Mouse (Mus musculus) T-cell, adult 66 days (primary cell): Measurements from ENCODE around the gene Olfr808. TPM values are rescaled to one million over a fixed set of nuclear protein-coding genes. Genes with fewer than 3 reads are reported as not detected.

ENCODE experiments used
- total RNA-seq, 2 experiments: library from RNA; stranded (reverse); gene quantifications; 3 replicates in 1 of 2; 4 replicates in 1 of 2; pipeline ENCODE4 v1.2.4; 2023

Gene Olfr808
- not detected for total RNA-seq

GRCm38 (mm10) chr10:129765182-129765581, at the start of gene Olfr808:
Gene Olfr808 (plus strand): TSS chr10:129765482.

GRCm38 (mm10) chr10:129729275-129729674, 36.0 kb upstream of the Olfr808 start, which contains the start of gene Olfr805:
Gene Olfr805 (minus strand): TSS chr10:129729375.

GRCm38 (mm10) chr10:129741821-129742220, 23.5 kb upstream of the Olfr808 start, which contains the start of gene Olfr806:
Gene Olfr806 (minus strand): TSS chr10:129741921.

GRCm38 (mm10) chr10:129757693-129758092, 7.6 kb upstream of the Olfr808 start, which contains the start of gene Olfr807:
Gene Olfr807 (minus strand): TSS chr10:129757793.

GRCm38 (mm10) chr10:129774338-129774737, 9.1 kb downstream of the Olfr808 start, which contains the start of gene Olfr809:
Gene Olfr809 (plus strand): TSS chr10:129774638.

GRCm38 (mm10) chr10:129794817-129795216, 29.5 kb downstream of the Olfr808 start, which contains the start of gene Olfr810:
Gene Olfr810 (minus strand): TSS chr10:129794917.

GRCm38 (mm10) chr10:129804296-129804695, 39.0 kb downstream of the Olfr808 start, which contains the start of gene Olfr811:
Gene Olfr811 (minus strand): TSS chr10:129804396.

Other genes starting within 250 kb of the Olfr808 start
- gene Olfr791, start 243.7 kb upstream of the Olfr808 start, total RNA-seq = not detected
- gene Olfr792, start 226.3 kb upstream of the Olfr808 start, total RNA-seq = not detected
- gene Olfr794, start 197.8 kb upstream of the Olfr808 start, total RNA-seq = not detected
- not detected for gene Olfr796, start 152.9 kb upstream of the Olfr808 start, total RNA-seq
- not detected for gene Olfr798, start 137.5 kb upstream of the Olfr808 start, total RNA-seq
- gene Olfr799, start 128.0 kb upstream of the Olfr808 start, total RNA-seq = not detected
- gene Olfr800, start 107.8 kb upstream of the Olfr808 start, total RNA-seq = not detected
- gene Olfr801, start 91.6 kb upstream of the Olfr808 start, total RNA-seq = not detected
- not detected for gene Olfr802, start 77.3 kb upstream of the Olfr808 start, total RNA-seq
- gene Olfr803, start 71.2 kb upstream of the Olfr808 start, total RNA-seq = not detected
- gene Olfr804, start 62.3 kb upstream of the Olfr808 start, total RNA-seq = not detected
- gene Olfr805, start 36.1 kb upstream of the Olfr808 start, total RNA-seq = not detected
- not detected for gene Olfr806, start 23.6 kb upstream of the Olfr808 start, total RNA-seq
- gene Olfr807, start 7.7 kb upstream of the Olfr808 start, total RNA-seq = not detected
- gene Olfr809, start 9.2 kb downstream of the Olfr808 start, total RNA-seq = not detected
- gene Olfr810, start 29.4 kb downstream of the Olfr808 start, total RNA-seq = not detected
- not detected for gene Olfr811, start 38.9 kb downstream of the Olfr808 start, total RNA-seq
- not detected for gene Olfr812, start 80.6 kb downstream of the Olfr808 start, total RNA-seq
- gene Olfr813, start 89.9 kb downstream of the Olfr808 start, total RNA-seq = not detected
- not detected for gene Olfr814, start 114.4 kb downstream of the Olfr808 start, total RNA-seq
- not detected for gene Olfr815, start 140.4 kb downstream of the Olfr808 start, total RNA-seq
- gene Olfr816, start 150.1 kb downstream of the Olfr808 start, total RNA-seq = not detected
- gene Olfr818, start 183.6 kb downstream of the Olfr808 start, total RNA-seq = not detected
- not detected for gene Olfr819, start 201.8 kb downstream of the Olfr808 start, total RNA-seq
- gene Olfr247, start 210.7 kb downstream of the Olfr808 start, total RNA-seq = not detected
- gene Gm10310, start 219.6 kb downstream of the Olfr808 start, total RNA-seq = not detected
- not detected for gene Olfr820, start 247.1 kb downstream of the Olfr808 start, total RNA-seq